Mouse (Mus musculus) liver, embryonic 14.5 days (tissue): ENCODE results near the gene Zp1.

ENCODE experiments used
- CTCF ChIP-seq: IDR thresholded peaks from 2 replicates; pipeline ENCODE4 v1.5.1; 2016; ENCODE audit warnings: antibody characterized with exemption, low read depth, control low read depth
- EP300 ChIP-seq: IDR thresholded peaks from 2 replicates; pipeline ENCODE4 v1.6.1; 2016; ENCODE audit warnings: antibody characterized with exemption, low read depth

GRCm38 (mm10) chr19:10926666-10927065 lies 6.2 kb upstream of the Zp1 start:
- TF ChIP-seq EP300 (no peak), CTCF (no peak)
